Mouse (Mus musculus): ENCODE measurements around the gene Cntrl.

Cntrl gene

DNA sequence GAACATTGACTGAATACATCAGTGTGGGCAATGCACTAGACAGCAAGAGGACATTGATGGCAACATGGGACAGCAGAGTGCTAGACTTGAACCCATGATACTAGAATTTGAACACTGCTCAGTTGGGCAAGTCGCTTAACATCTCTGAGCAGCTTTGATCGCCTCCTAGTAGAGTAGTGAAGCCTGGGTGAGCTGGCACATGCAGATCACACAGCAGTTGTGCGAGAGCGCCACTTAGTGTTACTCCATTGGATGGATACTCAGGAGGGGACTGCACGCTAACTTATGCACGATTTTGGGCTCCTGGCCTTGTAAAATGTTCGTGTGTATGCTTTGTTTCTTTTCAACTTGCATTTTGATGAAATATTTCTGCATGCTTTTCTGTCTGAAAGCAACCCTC lies 15.4 kb downstream of the Cntrl start:
- DNase-seq (ENCODE audit: low read depth, low spot score): no peak

DNA sequence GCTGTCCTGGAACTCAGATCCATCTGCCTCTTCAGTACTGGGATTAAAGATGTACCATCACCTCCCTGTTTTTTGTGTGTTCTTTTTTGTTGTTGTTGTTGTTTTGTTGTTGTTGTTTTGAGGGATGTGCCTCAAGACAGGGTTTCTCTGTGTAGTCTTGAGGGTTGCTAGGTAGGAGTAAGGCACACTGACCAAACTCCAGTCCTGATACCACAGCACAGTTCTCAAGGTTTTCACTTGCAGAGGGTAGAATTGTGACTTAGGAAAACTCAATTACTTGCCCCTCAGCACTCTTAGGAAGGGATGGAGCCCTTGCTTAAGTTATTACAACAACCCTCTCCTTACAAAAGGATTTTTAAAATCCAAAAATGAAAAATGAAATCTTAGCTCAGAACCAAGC lies 22.2 kb downstream of the Cntrl start:
- DNase-seq (ENCODE audit: low read depth, low spot score): no peak

DNA sequence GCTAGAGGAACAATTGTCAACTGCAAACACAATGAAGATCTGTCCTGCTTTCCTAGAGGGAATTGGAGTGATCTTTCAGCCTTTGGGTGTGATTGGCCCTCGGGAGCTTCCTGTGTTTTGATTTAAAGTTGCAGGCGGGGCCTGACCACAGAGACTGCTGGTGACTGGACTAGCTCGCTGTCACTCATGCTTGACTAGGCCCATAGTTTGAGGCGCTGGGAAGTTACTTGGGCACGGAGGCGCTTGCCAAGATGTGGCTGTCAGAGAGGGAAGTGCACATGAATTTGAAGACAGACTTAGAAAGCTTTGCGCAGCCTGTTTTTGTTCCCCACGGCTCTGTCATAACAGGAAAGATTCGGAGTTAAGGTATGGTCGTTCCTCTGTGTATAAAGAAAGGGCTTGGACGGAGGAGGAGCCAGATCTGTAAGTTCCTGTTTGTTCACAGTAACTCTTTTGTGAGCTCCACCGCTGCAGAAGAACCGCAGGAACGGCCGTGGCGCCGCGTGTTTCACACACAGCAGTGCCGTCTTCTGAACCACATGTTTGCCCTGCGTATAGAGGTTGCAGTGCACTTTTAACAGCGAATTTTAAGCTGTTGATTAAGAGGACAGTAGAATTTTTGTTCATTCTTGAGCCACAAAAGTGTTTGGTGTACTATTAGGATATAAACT lies 22.8 kb downstream of the Cntrl start:
- peak; percentile 94 for DNase-seq (ENCODE audit: low read depth, low spot score)

DNA sequence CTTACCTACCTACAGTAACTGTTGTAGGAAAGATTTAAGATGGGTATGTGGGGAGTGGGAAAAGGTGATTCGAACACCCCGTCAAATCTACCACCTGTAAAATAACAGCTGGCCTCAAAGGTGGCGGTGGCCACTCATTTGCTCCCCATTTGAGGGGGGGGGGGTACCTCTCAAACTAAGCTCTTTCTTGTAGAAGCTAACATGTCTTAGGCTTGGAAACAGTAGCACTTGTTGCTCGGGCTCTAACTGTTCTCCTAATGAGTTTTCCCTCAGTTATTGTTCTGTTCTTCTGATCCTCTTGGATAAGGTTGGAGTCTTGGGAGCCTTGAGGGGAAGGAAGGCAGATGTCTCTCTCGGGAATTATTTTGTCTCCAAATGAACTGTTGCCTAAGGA lies 23.4 kb downstream of the Cntrl start:
- DNase-seq (ENCODE audit: low read depth, low spot score): no peak

DNA sequence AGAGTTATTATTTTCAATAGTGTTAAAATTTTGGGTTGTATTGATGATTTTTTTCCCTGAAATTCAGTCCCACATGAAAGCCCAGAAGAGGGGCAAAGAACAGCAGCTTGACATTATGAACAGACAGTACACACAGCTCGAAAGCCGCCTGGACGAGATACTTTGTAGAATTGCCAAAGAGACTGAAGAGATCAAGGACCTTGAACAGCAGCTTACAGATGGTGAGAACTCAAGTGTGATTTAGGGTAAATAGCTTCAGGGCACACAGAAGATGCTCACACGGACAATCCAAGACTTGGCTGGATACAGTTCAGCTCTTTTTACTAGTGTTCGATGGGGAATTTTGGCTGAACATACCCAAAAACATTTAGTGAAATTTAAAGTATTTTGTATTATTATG lies 24.6 kb downstream of the Cntrl start:
- DNase-seq (ENCODE audit: low read depth, low spot score): no peak

DNA sequence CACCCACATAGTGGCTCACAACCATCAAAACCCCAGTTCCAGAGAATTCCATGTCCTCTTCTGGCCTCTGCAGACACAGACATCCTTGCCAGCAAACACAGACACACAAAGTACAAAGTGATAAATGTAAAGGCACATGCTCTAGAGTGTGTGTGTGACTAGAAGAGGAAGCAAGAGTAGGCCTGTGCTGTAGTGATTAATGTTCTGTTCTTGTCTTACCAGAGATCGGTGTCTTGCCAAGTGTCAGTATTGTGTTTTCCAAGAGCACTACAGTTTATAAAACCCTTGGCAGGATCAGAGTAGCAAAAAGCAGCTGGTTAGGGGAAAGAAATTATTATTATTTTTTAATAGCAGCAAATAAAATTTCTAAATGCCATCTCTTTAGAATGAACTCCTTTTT lies 29.3 kb downstream of the Cntrl start:
- no peak for DNase-seq (ENCODE audit: low read depth, low spot score)

DNA sequence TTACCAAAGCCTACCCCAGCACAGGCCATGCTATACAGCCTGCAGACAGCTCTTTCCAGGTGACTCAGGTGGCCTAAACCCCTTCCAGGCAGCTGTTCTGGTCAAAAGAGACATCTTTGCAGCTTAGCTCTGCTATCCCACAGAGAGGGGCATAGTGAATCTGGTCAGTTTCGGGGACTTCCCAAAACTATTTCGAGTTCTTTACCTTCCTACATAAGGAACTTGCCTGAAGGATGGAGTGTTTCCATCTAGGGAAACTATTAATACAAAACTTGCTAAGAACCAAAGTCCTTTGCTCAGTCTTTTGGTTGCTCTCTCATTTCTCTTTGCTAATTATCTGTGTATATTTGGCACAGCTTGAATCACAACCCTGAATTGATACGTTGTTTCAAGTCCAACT lies 32.4 kb downstream of the Cntrl start:
- no peak for DNase-seq (ENCODE audit: low read depth, low spot score)

DNA sequence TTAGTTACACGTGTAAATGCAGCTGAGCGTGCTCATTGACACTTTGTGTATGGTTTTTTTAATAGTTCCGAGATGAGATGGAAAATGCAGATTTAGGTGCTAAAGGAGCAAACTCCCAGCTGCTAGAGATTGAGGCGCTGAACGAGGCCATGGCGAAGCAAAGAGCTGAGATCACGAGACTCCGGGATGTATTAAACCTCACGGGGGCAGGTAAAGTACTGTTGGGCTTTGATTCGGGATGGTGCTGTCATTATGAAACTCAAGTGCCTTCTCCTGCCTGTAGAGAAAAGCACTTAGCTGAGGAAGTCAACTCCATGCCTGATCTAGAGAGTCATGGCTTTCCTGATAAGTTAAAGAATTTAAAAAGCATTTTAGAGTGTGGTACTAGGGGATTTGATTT lies 39.5 kb downstream of the Cntrl start:
- DNase-seq (ENCODE audit: low read depth, low spot score): no peak

DNA sequence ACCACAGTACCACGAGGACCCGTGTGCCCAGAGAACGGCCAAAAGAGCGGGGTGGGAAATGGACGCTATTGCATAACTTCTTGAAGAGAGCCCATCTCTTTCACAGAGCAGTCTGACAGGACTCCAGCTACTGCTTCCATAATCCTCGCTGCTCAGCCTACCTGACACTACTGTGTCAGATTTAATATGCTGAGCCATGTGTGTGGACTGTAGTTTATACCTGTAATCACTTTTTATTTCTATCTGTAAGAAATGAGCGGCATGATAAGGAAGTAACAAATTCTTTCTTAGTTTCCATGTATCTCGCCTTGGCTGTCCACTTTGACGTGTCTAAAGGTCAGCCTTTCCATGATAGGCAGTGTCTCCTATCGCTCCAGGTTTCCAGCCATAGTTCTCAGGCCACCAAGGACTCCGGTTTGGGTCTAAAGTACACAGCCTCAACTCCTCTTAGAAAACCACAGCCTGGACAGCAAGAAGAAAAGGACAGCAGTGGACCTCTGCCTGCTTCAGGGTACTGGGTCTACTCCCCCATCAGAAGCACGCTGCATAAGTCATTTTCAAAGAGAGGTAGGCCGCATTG lies 42.1 kb downstream of the Cntrl start:
- no peak for DNase-seq (ENCODE audit: low read depth, low spot score)

DNA sequence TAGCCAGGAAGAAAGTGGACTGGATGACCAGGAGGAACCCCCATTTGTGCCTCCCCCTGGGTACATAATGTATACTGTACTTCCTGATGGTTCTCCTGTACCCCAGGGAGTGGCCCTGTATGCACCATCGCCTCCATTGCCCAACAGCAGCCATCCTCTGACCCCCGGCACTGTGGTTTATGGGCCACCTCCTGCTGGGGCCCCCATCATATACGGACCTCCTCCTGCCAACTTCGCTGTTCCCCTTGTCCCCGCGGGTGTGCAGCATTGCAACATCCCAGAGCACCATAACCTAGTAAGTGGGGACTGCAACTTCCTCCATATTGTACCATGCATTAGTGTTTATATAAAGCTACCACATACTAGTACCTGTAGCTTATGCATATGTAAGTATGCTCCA lies 43.9 kb downstream of the Cntrl start:
- no peak for DNase-seq (ENCODE audit: low read depth, low spot score)

DNA sequence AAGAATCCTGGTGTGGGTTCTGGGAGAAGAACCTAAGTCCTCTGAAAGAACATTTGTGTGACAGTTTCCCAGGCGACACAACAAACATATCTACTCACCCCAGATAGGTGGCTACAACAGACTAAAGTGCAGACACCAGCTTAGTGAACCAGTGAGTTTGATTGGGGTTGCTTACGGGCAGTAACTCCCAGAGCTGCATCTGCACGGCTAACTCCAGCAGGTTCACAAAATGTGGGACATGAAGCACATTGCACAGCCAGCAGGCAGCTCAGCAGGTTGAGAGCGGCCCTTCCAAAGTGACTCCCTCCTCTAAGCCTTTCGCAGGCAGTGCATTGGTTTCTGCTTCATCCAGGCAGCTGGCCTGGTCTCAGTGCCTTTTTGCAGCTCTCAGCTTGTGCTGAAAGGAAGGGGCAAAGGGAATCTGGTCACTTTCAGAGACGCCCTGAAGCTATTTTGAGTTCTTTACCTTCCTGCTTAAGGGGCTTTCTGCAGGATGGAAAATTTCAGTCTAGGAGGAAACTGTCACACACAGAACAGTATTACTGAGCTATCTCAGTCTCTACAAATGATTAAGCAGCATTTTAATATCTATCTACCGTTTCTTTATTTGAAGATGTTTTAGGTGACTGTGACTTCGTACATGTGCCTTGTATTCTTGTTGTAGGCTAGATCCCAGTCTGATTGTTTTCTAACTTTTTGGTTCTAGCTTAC lies 44.7 kb downstream of the Cntrl start:
- no peak for DNase-seq (ENCODE audit: low read depth, low spot score)

DNA sequence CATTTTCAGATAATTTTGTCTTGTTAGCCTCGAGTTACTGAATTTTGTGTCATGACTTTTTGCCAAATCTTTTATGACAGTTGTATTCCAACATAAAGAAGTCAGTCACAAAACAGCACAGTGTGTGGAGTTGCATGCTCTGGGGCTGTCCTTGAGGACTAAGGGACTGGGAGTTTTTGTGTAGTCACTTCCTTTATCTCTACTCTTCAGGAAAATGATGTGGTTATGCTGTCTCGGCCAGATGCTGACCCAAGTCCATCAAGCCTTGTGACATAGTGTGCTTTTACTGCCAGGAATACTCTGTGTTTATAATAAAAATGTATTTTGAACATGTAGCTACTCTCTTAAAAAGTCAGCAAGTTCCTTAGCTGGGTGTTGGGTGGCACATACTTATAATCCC lies 47.7 kb downstream of the Cntrl start:
- DNase-seq (ENCODE audit: low read depth, low spot score): no peak

DNA sequence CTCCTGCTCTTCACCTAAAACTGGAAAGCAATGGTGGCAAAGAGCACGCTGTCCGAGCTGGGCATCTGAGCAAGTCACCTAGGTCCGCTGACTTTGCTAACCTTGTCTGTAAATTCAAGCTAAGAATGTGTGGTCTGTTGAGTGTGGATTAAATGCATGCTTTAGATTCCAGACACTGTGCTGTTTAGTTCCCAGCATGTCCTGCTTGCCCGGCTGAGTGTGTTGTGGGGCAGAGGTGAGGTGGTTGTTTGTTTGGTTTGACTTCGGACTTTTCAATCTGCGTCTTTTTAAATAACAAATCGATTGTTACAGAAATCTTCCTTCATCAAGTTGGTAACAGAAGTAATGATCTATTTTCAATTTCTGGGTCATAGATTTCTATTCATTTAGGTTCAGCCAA lies 48.5 kb downstream of the Cntrl start:
- no peak for DNase-seq (ENCODE audit: low read depth, low spot score)

DNA sequence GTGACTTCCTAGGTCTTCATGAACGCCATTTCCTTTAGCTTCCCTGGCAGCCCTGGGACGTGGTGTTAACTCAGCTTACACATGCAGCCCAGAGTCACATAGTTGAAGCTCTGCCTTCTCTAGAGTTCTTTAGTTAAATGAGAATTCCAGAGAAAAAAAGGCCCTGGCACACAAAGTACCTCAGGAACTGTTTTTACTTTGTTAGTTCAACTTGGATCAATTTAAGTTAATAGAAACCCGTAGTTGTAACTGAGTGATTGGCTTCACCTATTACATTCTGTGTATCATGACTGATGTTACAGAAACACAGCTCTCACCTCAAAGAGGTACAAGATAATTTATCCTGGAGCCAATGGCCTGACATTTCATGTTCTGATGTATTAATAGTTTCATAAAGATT lies 49.1 kb downstream of the Cntrl start:
- no peak for DNase-seq (ENCODE audit: low read depth, low spot score)

DNA sequence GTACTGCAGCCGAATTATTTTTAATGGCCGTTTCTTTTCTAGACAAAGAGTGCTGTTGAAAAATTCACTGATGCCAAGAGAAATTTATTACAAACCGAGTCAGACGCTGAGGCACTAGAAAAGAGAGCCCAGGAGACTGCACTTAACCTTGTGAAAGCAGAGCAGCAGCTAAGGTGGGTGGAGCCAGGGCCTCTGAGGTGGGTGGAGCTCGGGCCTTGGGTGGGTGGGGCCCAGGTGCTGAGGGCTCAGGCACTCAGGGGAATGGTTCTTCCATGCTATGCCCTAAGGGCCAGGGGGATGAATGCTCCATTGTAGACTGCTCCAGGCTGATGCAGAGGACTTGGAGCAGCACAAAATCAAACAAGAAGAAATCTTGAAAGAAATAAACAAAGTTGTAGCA lies 50.9 kb downstream of the Cntrl start:
- no peak for DNase-seq (ENCODE audit: low read depth, low spot score)

DNA sequence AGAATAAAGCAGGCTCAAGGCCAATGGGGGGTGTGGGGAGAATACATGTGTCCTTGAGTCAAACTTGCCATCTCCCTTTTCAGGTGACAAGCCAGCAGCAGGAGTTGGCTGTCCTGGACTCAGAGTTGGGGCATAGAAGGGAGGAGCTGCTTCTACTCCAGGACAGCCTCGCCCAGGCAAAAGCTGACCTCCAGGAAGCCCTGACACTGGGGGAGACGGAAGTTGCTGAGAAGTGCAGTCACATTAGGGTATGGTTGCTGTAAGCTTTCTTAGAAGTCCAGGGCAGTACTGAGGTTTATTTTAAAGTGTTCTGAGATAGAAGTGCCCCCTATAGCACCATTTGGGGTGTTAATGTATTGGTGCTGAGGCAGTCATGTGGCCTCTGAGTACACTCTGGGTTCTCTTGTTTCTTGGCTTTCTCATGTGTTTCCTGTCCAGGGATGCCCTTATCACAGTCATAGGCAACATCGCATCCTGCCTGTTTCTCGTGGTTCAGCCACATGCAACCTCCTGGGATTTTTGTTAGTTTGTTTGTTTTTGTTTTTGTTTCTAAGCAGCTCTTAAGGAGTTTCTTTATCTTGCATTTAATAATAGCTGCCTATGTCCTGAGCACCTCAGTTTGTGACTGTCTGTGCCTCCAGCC lies 52.7 kb downstream of the Cntrl start:
- DNase-seq (ENCODE audit: low read depth, low spot score): no peak

DNA sequence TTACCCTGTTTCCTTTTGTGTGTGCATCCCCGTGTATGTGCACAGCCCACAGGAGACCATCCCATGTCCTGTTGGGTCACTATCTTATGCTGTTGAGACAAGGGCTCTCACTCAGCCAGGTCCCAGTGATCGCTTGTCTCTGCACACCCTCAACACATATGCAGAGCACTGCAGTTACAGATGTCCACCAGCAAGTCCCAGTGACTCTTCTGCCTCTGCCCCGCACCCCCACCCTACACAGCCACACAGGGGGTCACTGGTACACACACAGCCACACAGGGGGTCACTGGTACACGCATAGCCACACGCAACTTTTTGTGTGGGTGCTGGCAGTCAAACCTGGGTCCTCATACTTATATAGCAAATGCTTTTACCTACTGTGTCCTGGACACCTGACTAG lies 54.1 kb downstream of the Cntrl start:
- DNase-seq (ENCODE audit: low read depth, low spot score): no peak

DNA sequence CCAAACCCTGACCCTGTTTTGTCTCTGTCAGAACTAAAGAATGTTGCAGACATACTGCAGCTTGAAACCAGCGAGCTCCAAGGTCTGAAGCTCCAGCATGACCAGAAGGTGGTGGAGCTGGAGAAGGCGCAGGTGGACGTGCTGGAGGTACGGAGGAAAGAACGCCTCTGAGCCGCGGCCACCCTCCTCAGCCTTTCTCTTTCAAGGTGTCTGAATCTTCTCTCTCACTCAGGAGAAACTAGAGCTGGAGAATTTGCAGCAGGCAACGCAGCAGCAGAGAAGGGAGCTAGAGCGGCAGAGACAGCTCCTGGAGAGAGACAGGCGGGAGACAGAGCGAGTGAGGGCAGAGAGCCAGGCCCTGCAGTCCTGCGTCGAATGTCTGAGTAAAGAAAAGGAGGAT lies 56.1 kb downstream of the Cntrl start:
- DNase-seq (ENCODE audit: low read depth, low spot score): no peak

DNA sequence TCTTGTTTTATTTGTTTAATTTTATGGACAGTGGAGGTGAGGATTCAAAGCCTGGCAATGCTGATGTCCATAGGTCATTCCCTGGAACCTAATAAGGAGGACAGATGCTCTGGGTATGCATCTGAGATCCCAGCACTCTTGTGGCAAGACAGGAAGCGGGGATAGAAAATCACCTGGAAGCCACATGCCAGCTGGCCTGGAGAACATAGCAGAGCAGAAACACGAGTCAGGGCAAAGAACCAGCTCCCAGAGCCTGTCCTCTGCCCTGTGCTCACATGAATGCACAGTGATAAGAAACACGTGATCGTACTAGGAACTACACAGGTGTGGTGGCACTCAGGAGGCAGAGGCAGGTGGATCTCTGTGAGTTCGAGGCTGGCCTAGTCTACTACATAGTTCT lies 57.5 kb downstream of the Cntrl start:
- no peak for DNase-seq (ENCODE audit: low read depth, low spot score)

DNA sequence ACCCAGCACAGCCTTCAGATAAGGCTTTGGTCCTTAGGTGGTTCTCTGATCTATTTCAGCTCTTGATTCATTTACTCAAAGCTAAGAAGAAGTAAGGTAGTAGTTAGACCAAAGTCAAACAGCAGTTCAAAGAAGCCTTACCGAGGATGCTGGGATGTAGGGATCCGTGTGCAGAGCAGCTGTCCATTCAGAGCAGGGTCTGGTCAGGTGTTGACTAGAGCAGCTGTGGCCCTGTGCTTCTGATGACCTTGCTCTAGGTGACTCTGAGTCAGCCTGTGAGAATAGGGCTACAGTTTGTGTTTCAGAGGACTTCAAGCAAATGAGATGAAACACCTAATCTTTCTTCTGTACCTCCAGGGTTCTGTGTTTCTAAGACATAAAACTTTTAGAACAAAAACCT lies 60.2 kb downstream of the Cntrl start:
- DNase-seq (ENCODE audit: low read depth, low spot score): no peak

DNA sequence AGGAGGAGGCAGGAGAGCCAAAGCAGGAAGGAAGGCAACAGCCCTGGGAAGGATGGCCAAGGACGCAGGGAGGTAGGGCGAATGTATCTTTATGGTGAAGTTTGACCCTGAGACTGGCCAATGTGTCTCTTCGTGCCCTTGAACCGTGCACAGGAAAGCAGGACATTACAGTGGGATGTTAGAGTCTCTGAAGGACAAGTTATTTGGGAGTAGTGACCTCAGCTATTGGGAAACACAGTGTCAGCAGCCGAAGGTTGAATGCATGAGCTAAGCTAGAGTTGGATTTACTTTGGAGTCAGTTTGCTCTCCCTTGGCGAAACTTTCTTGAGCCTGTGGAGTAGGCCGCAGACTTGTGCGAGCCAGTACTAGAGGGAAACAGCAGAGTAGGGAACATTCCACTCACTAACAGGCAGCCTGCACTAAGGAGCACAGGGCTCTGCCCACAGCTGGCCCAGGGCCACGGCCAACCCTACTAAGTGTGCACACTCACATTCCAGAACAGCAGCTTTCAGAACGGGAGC lies 62.1 kb downstream of the Cntrl start:
- DNase-seq (ENCODE audit: low read depth, low spot score): no peak

DNA sequence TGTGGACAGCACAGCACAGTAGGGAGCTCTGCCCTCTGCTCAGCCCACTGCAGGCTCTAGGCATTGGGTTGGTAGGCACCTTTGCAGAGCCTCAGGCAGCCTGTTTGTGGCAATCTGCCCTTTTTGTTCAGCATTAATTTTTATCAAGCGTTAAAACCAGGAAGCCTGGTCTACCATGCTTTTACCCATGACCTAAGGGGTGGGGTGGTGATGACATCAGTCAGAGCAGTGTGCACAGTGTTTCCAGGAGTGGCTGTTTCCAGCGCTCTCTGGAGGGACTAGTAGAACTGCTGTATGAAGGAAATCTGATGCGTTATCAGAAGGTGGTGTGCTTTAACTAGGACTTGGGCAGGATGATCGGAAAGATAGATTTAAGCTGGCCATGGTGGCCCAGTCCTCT lies 63.0 kb downstream of the Cntrl start:
- no peak for DNase-seq (ENCODE audit: low read depth, low spot score)

DNA sequence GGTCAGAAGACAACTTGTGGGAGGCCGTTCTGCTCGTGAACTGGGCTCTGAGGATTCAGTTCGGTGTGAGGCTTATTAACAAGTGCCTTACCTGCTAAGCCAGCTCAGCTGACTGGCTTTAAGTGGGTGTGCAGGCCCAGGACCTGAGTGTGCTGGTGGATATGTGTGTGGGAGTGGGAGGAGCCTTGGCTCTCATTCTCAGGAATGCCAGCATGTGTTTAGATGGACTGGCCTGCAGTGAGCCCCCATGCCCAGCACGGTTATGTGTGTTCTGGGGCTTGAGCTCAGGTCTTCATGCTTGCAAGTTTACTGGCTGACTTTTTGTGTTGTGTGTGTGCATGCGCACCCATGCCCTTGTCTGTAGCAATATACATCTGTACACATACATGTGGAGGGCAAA lies 64.4 kb downstream of the Cntrl start:
- DNase-seq (ENCODE audit: low read depth, low spot score): no peak
